Mouse (Mus musculus): ENCODE measurements at regions not wholly inside any gene's neighbourhood (a gene's known extent, or its start where the extent isn't known, plus 50 kb on each side); places are given as distances from the start of the nearest gene placed in this dataset.

GRCm38 (mm10) chr5:26513039-26513955 is 255.8 kb downstream of the Gm7361 start:
- Histone ChIP-seq H3K9ac (ENCODE audit: control insufficient read depth, low read depth, low read length, poor library complexity, severe bottlenecking) (no peak overlapping the region), H3K36me3 (ENCODE audit: control insufficient read depth in 1 of 2, insufficient read depth in 2 of 2, low read length in 2 of 2) (no peaks in the 10 kb centered on the region), H3K4me3 (ENCODE audit: control insufficient read depth in 1 of 2, insufficient read depth in 1 of 2, low read depth in 2 of 2, low read length in 2 of 2) (no peak overlapping the region), H3K27me3 (ENCODE audit: control insufficient read depth in 1 of 2, insufficient read depth in 2 of 2, low read length in 2 of 2) (no peaks in the 10 kb centered on the region), H3K79me2 (ENCODE audit: control insufficient read depth, insufficient read depth, low read length, poor library complexity) (no peaks in the 10 kb centered on the region), H3K4me1 (ENCODE audit: control insufficient read depth in 1 of 2, insufficient read depth in 2 of 2, low read length in 2 of 2) (no peaks in the 10 kb centered on the region), H3K9me3 (replicated peaks; ENCODE audit: insufficient read depth, low read length) (no peaks in the 10 kb centered on the region), H3K27ac (ENCODE audit: control insufficient read depth, low read depth, low read length) (no peak overlapping the region)
- TF ChIP-seq JUND (IDR thresholded peaks at IDR 0.05; ENCODE audit: low read depth, low read length) (no peak), ELF1 (IDR thresholded peaks at IDR 0.05; ENCODE audit: low read depth, low read length) (no peak), TCF12 (IDR thresholded peaks at IDR 0.05; ENCODE audit: low read depth, low read length) (no peak), EP300 (IDR thresholded peaks at IDR 0.05; ENCODE audit: low read depth in 1 of 2, low read length in 2 of 2) (no peak), SIN3A (IDR thresholded peaks at IDR 0.05; ENCODE audit: low read length) (no peak), ZMIZ1 (IDR thresholded peaks at IDR 0.05; ENCODE audit: low read depth, low read length) (no peak), USF2 (IDR thresholded peaks at IDR 0.05; ENCODE audit: borderline replicate concordance in 1 of 2, insufficient read depth in 1 of 2, low read depth in 1 of 2, low read length in 2 of 2) (no peak), MAFK (IDR thresholded peaks at IDR 0.05; ENCODE audit: borderline replicate concordance, low read depth, low read length) (no peak), SMC3 (IDR thresholded peaks at IDR 0.05; ENCODE audit: low read depth, low read length) (no peak), USF1 (IDR thresholded peaks at IDR 0.05; ENCODE audit: low read depth, low read length) (no peak)
- no peak for DNase-seq (ENCODE audit: low read depth, low spot score)

GRCm38 (mm10) chr5:26535556-26535955 is 278.1 kb downstream of the Gm7361 start:
- peak; percentile 28 for DNase-seq (ENCODE audit: low read depth, low spot score)
- H3K27me3 ChIP-seq (ENCODE audit: control insufficient read depth in 1 of 2, insufficient read depth in 2 of 2, low read length in 2 of 2) = no peaks in the 10 kb centered on the region
- TF ChIP-seq GATA1 (IDR thresholded peaks at IDR 0.05; ENCODE audit: low read depth, low read length) (no peak), TBP (IDR thresholded peaks at IDR 0.05; ENCODE audit: low read depth, low read length) (no peak), ZMIZ1 (IDR thresholded peaks at IDR 0.05; ENCODE audit: low read depth, low read length) (no peak)
- no peak overlapping the region for H3K27ac ChIP-seq (ENCODE audit: control insufficient read depth, low read depth, low read length)
- no peaks in the 10 kb centered on the region for H3K4me1 ChIP-seq (ENCODE audit: control insufficient read depth in 1 of 2, insufficient read depth in 2 of 2, low read length in 2 of 2)
- no peak overlapping the region for H3K4me3 ChIP-seq (ENCODE audit: control insufficient read depth in 1 of 2, insufficient read depth in 1 of 2, low read depth in 2 of 2, low read length in 2 of 2)
- H3K9ac ChIP-seq (ENCODE audit: control insufficient read depth, low read depth, low read length, poor library complexity, severe bottlenecking) = no peak overlapping the region
- no peaks in the 10 kb centered on the region for H3K36me3 ChIP-seq (ENCODE audit: control insufficient read depth in 1 of 2, insufficient read depth in 2 of 2, low read length in 2 of 2)
- H3K79me2 ChIP-seq (ENCODE audit: control insufficient read depth, insufficient read depth, low read length, poor library complexity) = no peaks in the 10 kb centered on the region
- no peaks in the 10 kb centered on the region for H3K9me3 ChIP-seq (replicated peaks; ENCODE audit: insufficient read depth, low read length)

- no peaks in the 10 kb centered on the region for H3K27me3 ChIP-seq (ENCODE audit: control insufficient read depth in 1 of 2, insufficient read depth in 2 of 2, low read length in 2 of 2)
- H3K9me3 ChIP-seq (replicated peaks; ENCODE audit: insufficient read depth, low read length) = no peaks in the 10 kb centered on the region
- H3K36me3 ChIP-seq (ENCODE audit: control insufficient read depth in 1 of 2, insufficient read depth in 2 of 2, low read length in 2 of 2) = no peaks in the 10 kb centered on the region
- no peaks in the 10 kb centered on the region for H3K79me2 ChIP-seq (ENCODE audit: control insufficient read depth, insufficient read depth, low read length, poor library complexity)
- H3K27ac ChIP-seq (ENCODE audit: control insufficient read depth, low read depth, low read length) = no peak overlapping the region
- no peak overlapping the region for H3K9ac ChIP-seq (ENCODE audit: control insufficient read depth, low read depth, low read length, poor library complexity, severe bottlenecking)
- no peaks in the 10 kb centered on the region for H3K4me1 ChIP-seq (ENCODE audit: control insufficient read depth in 1 of 2, insufficient read depth in 2 of 2, low read length in 2 of 2)
- no peak for DNase-seq (ENCODE audit: low read depth, low spot score)
- H3K4me3 ChIP-seq (ENCODE audit: control insufficient read depth in 1 of 2, insufficient read depth in 1 of 2, low read depth in 2 of 2, low read length in 2 of 2) = no peak overlapping the region
- TF ChIP-seq MYB (IDR thresholded peaks at IDR 0.05; ENCODE audit: low read depth, low read length) (no peak), GABPA (IDR thresholded peaks at IDR 0.05; ENCODE audit: low read depth, low read length) (no peak), KAT2A (conservative IDR thresholded peaks at IDR 0.05; ENCODE audit: low read depth, low read length) (no peak), CHD1 (IDR thresholded peaks at IDR 0.05; ENCODE audit: low read depth, low read length) (no peak), TAL1 (IDR thresholded peaks at IDR 0.05; ENCODE audit: low read length) (no peak), CTCF (IDR thresholded peaks at IDR 0.05 in 2 of 3, conservative IDR thresholded peaks at IDR 0.05 in 1 of 3; ENCODE audit: control insufficient read depth in 1 of 3, insufficient read depth in 1 of 3, low read depth in 2 of 3, low read length in 3 of 3, poor library complexity in 1 of 3, severe bottlenecking in 1 of 3) (no peak), MEF2A (IDR thresholded peaks at IDR 0.05; ENCODE audit: extremely low read depth, insufficient replicate concordance, low read depth, low read length, poor library complexity, severe bottlenecking) (no peak), ZKSCAN1 (IDR thresholded peaks at IDR 0.05; ENCODE audit: low read depth, low read length) (no peak), POLR2AphosphoS2 (IDR thresholded peaks at IDR 0.05; ENCODE audit: low read length) (no peak), TCF12 (IDR thresholded peaks at IDR 0.05; ENCODE audit: low read depth, low read length) (no peak), POLR2AphosphoS5 (IDR thresholded peaks at IDR 0.05; ENCODE audit: borderline replicate concordance, low read depth, low read length) (no peak), ZC3H11A (IDR thresholded peaks at IDR 0.05; ENCODE audit: low read depth, low read length) (no peak)
These were observed 253.7 kb upstream of the Dpp6 start for GRCm38 (mm10) chr5:26563291-26563690.
